Mouse (Mus musculus): Measurements from ENCODE around the gene Ripor3. TPM values are rescaled to one million over a fixed set of nuclear protein-coding genes. Genes with fewer than 3 reads are reported as not detected.

Gene Ripor3
- polyA plus RNA-seq, 1 experiment from 2014 or later: 5.9 TPM

DNA sequence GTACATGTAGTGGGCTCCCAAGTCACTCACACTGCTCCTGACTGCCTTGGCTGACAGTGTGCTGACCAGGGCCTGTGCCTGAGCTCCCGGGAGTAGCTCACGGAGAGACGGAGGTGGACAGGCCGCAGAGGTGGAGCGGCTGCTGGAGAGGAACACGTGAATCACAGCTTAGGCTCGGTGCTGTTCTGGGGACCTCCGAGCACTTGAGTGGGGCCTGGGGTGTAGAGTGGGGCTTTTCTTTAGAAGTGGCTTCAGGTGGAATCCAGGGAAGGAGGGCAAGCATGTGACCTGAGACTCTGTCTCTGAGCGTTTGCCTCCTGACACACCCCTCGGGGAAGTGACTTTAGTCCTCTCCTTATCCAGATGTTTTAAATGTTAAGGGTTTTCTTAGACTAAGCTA, 56.6 kb downstream of the Ripor3 start:
- Histone ChIP-seq H3K27ac (replicated peaks; ENCODE audit: low read depth, low read length) (no peak overlapping the region), H3K4me2 (ENCODE audit: low read depth, low read length) (no peak overlapping the region), H3K9ac (ENCODE audit: low read depth, low read length) (no peak overlapping the region), H3K4me1 (ENCODE audit: control insufficient read depth, insufficient read depth, low read length) (peaks cover 3% of the 10 kb centered on the region; the same call in 1 of the 2 replicates), H3K4me3 (ENCODE audit: low read depth, low read length) (no peak overlapping the region), H3K27me3 (replicated peaks; ENCODE audit: control insufficient read depth, insufficient read depth, low read length) (no peaks in the 10 kb centered on the region), H3K36me3 (ENCODE audit: control insufficient read depth, insufficient read depth, low read length) (0 out of 2 replicates have a peak, but pooled peaks cover 4% of the 10 kb centered on the region), H3K9me3 (ENCODE audit: control insufficient read depth, low read length) (no peaks in the 10 kb centered on the region)
- ATAC-seq (ENCODE audit: low read depth): no peak
- 84% methylated on average over 10 of the region's 10 CpGs for WGBS
- DNase-seq (ENCODE audit: low spot score): no peak

DNA sequence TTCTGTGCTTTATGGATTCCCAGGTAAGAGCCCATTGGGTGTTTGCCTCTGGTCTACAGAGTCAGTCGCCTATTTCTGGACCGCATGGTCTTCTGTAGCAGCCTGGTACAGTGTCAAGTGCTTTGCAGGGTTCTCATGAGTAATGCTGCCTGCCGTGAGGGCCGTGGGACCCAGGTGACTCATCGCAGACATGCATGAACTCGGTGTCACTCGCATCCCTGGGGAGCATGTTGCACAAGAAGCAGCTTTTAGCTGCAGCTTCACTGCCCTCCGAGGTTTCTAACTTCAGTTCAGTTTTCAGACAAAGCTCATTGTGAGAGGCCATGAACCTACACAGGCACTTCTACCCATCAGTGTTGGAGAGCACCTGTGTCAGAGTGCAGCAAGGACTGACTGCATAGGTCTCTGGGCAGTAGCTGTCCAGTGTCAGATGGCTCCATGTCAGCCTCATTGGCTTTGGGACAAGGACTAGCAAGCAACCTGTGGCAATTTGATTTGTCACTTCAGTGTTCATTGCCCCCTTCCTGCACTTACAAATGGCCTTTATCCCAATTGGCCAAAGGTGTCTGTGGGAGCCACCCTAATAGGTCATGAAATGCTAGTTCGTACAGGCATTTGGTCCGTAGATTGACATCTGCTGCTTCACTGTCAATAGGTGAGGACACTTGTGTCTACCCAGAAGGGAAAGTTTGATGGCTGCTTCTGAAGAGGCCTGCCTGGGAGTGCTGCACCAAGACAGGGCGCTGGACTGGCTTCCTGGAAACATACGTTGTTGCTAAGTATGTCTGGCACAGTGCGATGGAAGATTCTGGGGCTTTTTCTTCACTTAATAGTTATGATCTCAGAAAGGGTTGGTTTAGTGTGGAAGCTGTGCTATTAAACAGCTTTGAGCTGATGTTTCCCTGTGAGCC, 58.9 kb downstream of the Ripor3 start:
- H3K4me3 ChIP-seq (ENCODE audit: low read depth, low read length): no peak overlapping the region
- H3K9me3 ChIP-seq (ENCODE audit: control insufficient read depth, low read length): no peaks in the 10 kb centered on the region
- WGBS: 88% methylated on average over 13 of the region's 13 CpGs
- H3K9ac ChIP-seq (ENCODE audit: low read depth, low read length): no peak overlapping the region
- no peak overlapping the region for H3K27ac ChIP-seq (replicated peaks; ENCODE audit: low read depth, low read length)
- ATAC-seq (ENCODE audit: low read depth) (no peak), DNase-seq (ENCODE audit: low spot score) (peak; percentile 62)
- 0 out of 2 replicates have a peak, but pooled peaks cover 4% of the 10 kb centered on the region for H3K36me3 ChIP-seq (ENCODE audit: control insufficient read depth, insufficient read depth, low read length)
- H3K4me2 ChIP-seq (ENCODE audit: low read depth, low read length): no peak overlapping the region
- H3K4me1 ChIP-seq (ENCODE audit: control insufficient read depth, insufficient read depth, low read length): no peaks in the 10 kb centered on the region
- no peaks in the 10 kb centered on the region for H3K27me3 ChIP-seq (replicated peaks; ENCODE audit: control insufficient read depth, insufficient read depth, low read length)

DNA sequence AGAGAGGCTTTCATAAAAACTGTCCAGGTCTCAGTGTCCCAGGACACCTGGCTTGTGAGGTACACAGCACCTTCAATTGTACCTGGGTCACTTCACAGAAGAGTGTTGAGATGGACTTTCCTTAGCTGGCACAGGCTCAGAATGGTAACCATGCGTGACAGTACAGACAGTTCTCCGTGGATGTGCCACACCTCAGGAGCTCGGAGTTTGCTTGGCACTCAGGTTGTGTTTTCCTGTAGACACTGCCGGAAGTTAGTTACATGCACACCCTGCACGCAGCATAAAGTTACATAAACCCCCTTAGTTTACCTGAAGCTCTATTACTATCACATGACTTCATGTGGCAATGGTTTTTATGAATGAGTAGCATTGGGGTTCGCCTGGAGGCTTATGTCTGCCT, 59.7 kb downstream of the Ripor3 start:
- Histone ChIP-seq H3K27me3 (replicated peaks; ENCODE audit: control insufficient read depth, insufficient read depth, low read length) (no peaks in the 10 kb centered on the region), H3K36me3 (ENCODE audit: control insufficient read depth, insufficient read depth, low read length) (0 out of 2 replicates have a peak, but pooled peaks cover 4% of the 10 kb centered on the region), H3K9me3 (ENCODE audit: control insufficient read depth, low read length) (no peaks in the 10 kb centered on the region), H3K9ac (ENCODE audit: low read depth, low read length) (no peak overlapping the region), H3K27ac (replicated peaks; ENCODE audit: low read depth, low read length) (no peak overlapping the region), H3K4me2 (ENCODE audit: low read depth, low read length) (no peak overlapping the region), H3K4me3 (ENCODE audit: low read depth, low read length) (no peak overlapping the region), H3K4me1 (ENCODE audit: control insufficient read depth, insufficient read depth, low read length) (no peaks in the 10 kb centered on the region)
- DNase-seq (ENCODE audit: low spot score) (no peak), ATAC-seq (ENCODE audit: low read depth) (no peak)
- WGBS: 76% methylated on average over 6 of the region's 6 CpGs

DNA sequence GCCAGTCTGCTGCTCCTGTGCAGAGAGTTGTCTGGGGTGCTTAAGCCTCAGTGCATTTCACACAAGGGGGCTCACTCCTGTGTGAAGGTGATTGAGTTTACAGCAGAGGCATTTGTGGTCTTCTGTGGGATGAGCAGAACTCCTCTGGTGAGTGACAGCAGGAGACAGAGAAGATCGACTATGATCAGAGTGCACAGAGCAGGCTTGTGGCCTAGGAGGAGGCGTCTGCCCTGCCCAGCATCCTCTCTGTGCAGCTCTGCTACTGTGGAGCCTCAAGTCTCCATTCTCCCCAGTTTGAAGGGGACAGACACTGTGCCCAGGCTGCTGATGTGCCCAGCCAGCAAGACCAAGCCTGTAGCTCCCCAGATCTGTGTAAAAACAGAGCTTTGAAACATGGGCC, 60.6 kb downstream of the Ripor3 start:
- H3K4me1 ChIP-seq (ENCODE audit: control insufficient read depth, insufficient read depth, low read length): no peaks in the 10 kb centered on the region
- no peak overlapping the region for H3K4me2 ChIP-seq (ENCODE audit: low read depth, low read length)
- H3K4me3 ChIP-seq (ENCODE audit: low read depth, low read length): no peak overlapping the region
- no peak overlapping the region; the same call in 1 of the 2 replicates for H3K9ac ChIP-seq (ENCODE audit: low read depth, low read length)
- H3K27me3 ChIP-seq (replicated peaks; ENCODE audit: control insufficient read depth, insufficient read depth, low read length): no peaks in the 10 kb centered on the region
- no peak overlapping the region for H3K27ac ChIP-seq (replicated peaks; ENCODE audit: low read depth, low read length)
- H3K36me3 ChIP-seq (ENCODE audit: control insufficient read depth, insufficient read depth, low read length): 0 out of 2 replicates have a peak, but pooled peaks cover 4% of the 10 kb centered on the region
- ATAC-seq (ENCODE audit: low read depth) (no peak), DNase-seq (ENCODE audit: low spot score) (no peak)
- no peaks in the 10 kb centered on the region for H3K9me3 ChIP-seq (ENCODE audit: control insufficient read depth, low read length)
- 48% methylated on average over 2 of the region's 2 CpGs for WGBS

DNA sequence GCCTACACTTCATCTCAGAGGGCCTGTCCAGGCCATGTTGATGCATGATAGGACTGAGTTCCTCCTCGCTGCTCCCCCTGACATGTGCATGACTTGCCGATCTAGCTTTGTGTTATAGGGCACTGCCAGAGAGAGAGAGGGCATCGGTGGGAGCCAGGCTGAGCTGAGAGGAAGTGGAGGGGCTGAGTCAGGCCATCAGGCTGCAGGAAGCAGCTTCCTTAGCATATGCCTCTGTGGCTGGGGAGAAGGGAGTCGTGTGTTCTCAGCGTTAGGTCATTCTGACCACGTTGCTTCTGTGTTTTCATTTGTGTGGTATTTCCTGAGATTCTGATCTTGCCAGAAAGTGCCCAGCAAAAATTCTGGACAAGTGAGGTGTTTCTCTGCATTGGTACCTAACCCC, 61.2 kb downstream of the Ripor3 start:
- ATAC-seq (ENCODE audit: low read depth): no peak
- Histone ChIP-seq H3K27ac (replicated peaks; ENCODE audit: low read depth, low read length) (no peak overlapping the region), H3K4me1 (ENCODE audit: control insufficient read depth, insufficient read depth, low read length) (0 out of 2 replicates have a peak, but pooled peaks cover 3% of the 10 kb centered on the region), H3K4me3 (ENCODE audit: low read depth, low read length) (no peak overlapping the region), H3K9ac (ENCODE audit: low read depth, low read length) (no peak overlapping the region), H3K27me3 (replicated peaks; ENCODE audit: control insufficient read depth, insufficient read depth, low read length) (no peaks in the 10 kb centered on the region), H3K4me2 (ENCODE audit: low read depth, low read length) (no peak overlapping the region), H3K9me3 (ENCODE audit: control insufficient read depth, low read length) (no peaks in the 10 kb centered on the region), H3K36me3 (ENCODE audit: control insufficient read depth, insufficient read depth, low read length) (no peaks in the 10 kb centered on the region)
- WGBS: 61% methylated on average over 6 of the region's 6 CpGs
- no peak for DNase-seq (ENCODE audit: low spot score)

DNA sequence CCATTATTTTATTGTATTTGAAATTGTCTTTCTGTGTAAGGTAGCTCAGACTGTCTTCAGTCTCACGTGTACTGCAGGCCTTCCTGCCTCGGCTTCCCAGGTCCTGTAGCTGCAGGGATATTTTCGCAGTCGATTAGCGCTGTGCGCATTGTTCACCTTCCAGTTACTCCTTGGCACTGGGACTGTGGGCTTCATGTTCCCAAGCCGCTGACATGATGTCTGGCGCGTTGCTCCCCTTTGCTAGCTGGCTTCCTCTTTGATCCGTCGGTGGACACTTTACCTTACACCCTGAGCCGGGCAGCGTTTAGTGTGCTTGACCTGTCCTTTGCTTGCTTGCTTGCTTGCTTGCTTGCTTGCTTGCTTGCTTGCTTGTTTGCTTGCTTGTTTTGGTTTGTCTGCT, 61.9 kb downstream of the Ripor3 start:
- no peaks in the 10 kb centered on the region for H3K36me3 ChIP-seq (ENCODE audit: control insufficient read depth, insufficient read depth, low read length)
- no peaks in the 10 kb centered on the region for H3K27me3 ChIP-seq (replicated peaks; ENCODE audit: control insufficient read depth, insufficient read depth, low read length)
- no peak overlapping the region for H3K27ac ChIP-seq (replicated peaks; ENCODE audit: low read depth, low read length)
- 79% methylated on average over 13 of the region's 13 CpGs for WGBS
- DNase-seq (ENCODE audit: low spot score): no peak
- no peak overlapping the region for H3K4me2 ChIP-seq (ENCODE audit: low read depth, low read length)
- H3K4me3 ChIP-seq (ENCODE audit: low read depth, low read length): no peak overlapping the region
- H3K9me3 ChIP-seq (ENCODE audit: control insufficient read depth, low read length): no peaks in the 10 kb centered on the region
- 0 out of 2 replicates have a peak, but pooled peaks cover 3% of the 10 kb centered on the region for H3K4me1 ChIP-seq (ENCODE audit: control insufficient read depth, insufficient read depth, low read length)
- H3K9ac ChIP-seq (ENCODE audit: low read depth, low read length): no peak overlapping the region
- no peak for ATAC-seq (ENCODE audit: low read depth)

DNA sequence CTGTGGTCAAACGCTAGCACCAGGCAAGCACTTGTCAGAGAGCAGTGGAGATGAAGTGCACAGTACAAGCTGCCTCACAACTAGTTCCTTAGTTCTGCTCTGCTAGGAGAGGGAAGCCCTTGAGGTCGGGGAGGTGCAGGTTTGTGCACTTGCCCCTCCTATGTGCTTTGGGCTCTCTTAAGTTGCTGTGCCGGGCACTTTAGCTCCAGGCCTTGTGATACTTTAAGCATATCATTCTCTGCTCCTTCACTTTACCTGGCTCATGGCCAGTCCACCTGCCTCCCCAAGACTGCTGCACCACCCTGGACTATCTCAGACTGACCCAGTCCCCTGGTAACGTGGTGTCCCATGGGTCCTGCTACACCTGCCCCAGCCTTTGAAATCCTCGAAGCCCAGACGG, 62.4 kb downstream of the Ripor3 start:
- Histone ChIP-seq H3K4me3 (ENCODE audit: low read depth, low read length) (no peak overlapping the region), H3K27ac (replicated peaks; ENCODE audit: low read depth, low read length) (no peak overlapping the region), H3K4me2 (ENCODE audit: low read depth, low read length) (no peak overlapping the region), H3K27me3 (replicated peaks; ENCODE audit: control insufficient read depth, insufficient read depth, low read length) (no peaks in the 10 kb centered on the region), H3K36me3 (ENCODE audit: control insufficient read depth, insufficient read depth, low read length) (no peaks in the 10 kb centered on the region), H3K9me3 (ENCODE audit: control insufficient read depth, low read length) (no peaks in the 10 kb centered on the region), H3K9ac (ENCODE audit: low read depth, low read length) (no peak overlapping the region), H3K4me1 (ENCODE audit: control insufficient read depth, insufficient read depth, low read length) (peaks cover 8% of the 10 kb centered on the region)
- ATAC-seq (ENCODE audit: low read depth) (no peak), DNase-seq (ENCODE audit: low spot score) (no peak)
- 78% methylated on average over 6 of the region's 6 CpGs for WGBS

DNA sequence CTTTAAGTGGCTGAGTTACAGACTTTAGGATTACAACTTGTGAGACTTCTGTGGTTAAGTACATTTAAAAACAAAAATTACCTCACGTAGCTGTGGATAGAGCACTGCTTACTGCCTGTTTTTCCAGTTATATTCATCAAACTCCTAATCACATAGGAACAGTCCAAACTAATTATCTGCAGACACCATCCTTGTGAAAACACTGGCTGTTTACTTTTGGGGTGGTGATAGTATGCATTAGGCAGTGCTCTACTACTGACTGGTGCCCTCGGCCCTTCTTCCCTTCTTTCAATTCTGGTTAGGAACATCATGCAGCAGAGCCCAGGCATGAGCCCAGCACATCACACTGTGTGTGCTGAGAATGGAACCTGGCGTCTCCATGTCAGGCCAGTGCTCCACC, 63.2 kb downstream of the Ripor3 start:
- ATAC-seq (ENCODE audit: low read depth) (no peak), DNase-seq (ENCODE audit: low spot score) (no peak)
- 68% methylated on average over 3 of the region's 3 CpGs for WGBS
- H3K9ac ChIP-seq (ENCODE audit: low read depth, low read length): no peak overlapping the region
- no peak overlapping the region for H3K4me3 ChIP-seq (ENCODE audit: low read depth, low read length)
- no peaks in the 10 kb centered on the region for H3K27me3 ChIP-seq (replicated peaks; ENCODE audit: control insufficient read depth, insufficient read depth, low read length)
- no peak overlapping the region for H3K4me2 ChIP-seq (ENCODE audit: low read depth, low read length)
- no peaks in the 10 kb centered on the region for H3K36me3 ChIP-seq (ENCODE audit: control insufficient read depth, insufficient read depth, low read length)
- H3K9me3 ChIP-seq (ENCODE audit: control insufficient read depth, low read length): no peaks in the 10 kb centered on the region
- H3K27ac ChIP-seq (replicated peaks; ENCODE audit: low read depth, low read length): no peak overlapping the region
- H3K4me1 ChIP-seq (ENCODE audit: control insufficient read depth, insufficient read depth, low read length): peaks cover 16% of the 10 kb centered on the region

DNA sequence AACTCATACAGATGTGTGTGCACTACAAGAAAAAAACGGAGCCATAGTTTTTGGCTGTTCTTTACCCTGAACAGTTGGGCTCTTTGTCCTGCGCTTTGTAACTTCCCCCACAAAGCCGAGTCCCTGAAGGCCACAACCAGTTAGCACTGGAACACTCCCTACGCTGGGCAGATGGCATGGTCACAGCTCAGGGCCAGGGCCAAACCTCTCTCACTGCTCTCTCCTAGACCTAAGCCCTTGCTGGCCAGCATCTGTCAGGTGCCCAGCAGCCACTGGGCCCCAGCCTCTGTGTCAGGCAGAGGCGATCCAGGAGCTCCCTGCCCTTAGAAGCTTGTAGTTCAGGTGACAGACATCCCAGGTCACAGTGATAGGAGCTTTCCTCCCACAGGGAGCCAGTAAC, 65.0 kb downstream of the Ripor3 start:
- H3K4me1 ChIP-seq (ENCODE audit: control insufficient read depth, insufficient read depth, low read length): peaks cover 30% of the 10 kb centered on the region
- H3K9me3 ChIP-seq (ENCODE audit: control insufficient read depth, low read length): no peaks in the 10 kb centered on the region
- DNase-seq (ENCODE audit: low spot score) (no peak), ATAC-seq (ENCODE audit: low read depth) (no peak)
- no peak overlapping the region for H3K4me2 ChIP-seq (ENCODE audit: low read depth, low read length)
- H3K36me3 ChIP-seq (ENCODE audit: control insufficient read depth, insufficient read depth, low read length): no peaks in the 10 kb centered on the region
- WGBS: 80% methylated on average over 5 of the region's 5 CpGs
- H3K4me3 ChIP-seq (ENCODE audit: low read depth, low read length): no peak overlapping the region
- H3K27ac ChIP-seq (replicated peaks; ENCODE audit: low read depth, low read length): no peak overlapping the region
- no peaks in the 10 kb centered on the region for H3K27me3 ChIP-seq (replicated peaks; ENCODE audit: control insufficient read depth, insufficient read depth, low read length)
- H3K9ac ChIP-seq (ENCODE audit: low read depth, low read length): no peak overlapping the region
